ENCODE assay signal across 15 mouse cellular contexts in the genomic region with DNA sequence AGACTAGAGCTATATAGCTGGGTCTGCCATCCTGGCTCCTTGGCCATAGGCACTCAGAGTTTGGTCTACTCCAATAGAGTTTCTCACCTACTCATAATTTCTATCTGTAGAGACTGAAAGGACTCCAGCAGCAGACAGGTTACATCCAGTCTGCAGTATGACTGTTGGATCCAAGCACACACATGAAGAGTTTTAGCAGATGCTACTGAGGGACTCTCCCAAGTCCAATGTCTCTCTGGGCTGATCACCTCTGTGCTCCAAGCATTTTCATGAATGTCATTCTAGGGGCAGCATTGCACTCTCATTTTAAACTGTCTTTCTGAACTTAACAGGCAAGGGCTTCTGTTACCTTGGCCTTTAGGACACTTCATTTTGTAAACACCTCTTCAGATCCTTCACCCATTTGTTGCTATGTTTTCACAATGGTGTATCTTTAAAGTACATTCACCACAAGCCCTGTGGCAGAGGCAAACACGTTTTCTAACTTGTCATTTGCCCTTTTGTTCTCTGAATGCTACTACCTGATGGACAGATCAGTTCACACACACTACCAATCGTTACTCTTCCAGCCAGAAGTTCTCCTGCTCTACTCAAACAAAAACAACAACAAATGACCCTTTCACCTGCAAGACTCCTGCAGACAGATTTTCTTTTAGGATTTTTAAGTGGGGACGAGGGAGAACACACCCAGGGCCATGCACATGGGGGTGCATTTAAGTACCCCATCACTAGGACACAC.
"Had no signal": no experiment of that assay in that cellular context is flagged by ENCODE, and none has a peak within 500 bp of the region (broad histone marks: within the 10 kb centered on the region; RNA-seq: fewer than 3 reads in every experiment).

No protein-coding gene starts in this region.

- H3K4me2 ChIP-seq: limb, embryonic 15.5 days; midbrain, embryonic 15.5 days; neural tube, embryonic 13.5 days had no signal

- H3K36me3 ChIP-seq: limb, embryonic 15.5 days; midbrain, embryonic 15.5 days; neural tube, embryonic 13.5 days had no signal

- H3K27ac ChIP-seq: kidney, postnatal 0 days; midbrain, embryonic 15.5 days had no signal

- H3K9ac ChIP-seq: limb, embryonic 15.5 days; midbrain, embryonic 15.5 days; neural tube, embryonic 13.5 days had no signal

- H3K9me3 ChIP-seq: limb, embryonic 15.5 days; midbrain, embryonic 10.5 days; midbrain, embryonic 15.5 days; neural tube, embryonic 13.5 days had no signal

- DNase-seq: kidney, adult 11 months; kidney, adult 9 months; kidney, postnatal 36 days; layer of hippocampus, adult 9-11 months; layer of hippocampus, postnatal 36 days; lung, adult 18-20 months; retina, postnatal 1 day; right cerebral cortex, postnatal 4 days; spleen, adult 18-20 months; thymus, postnatal 14 days had no signal

- ATAC-seq: midbrain, embryonic 15.5 days had no signal

- H3K27me3 ChIP-seq: limb, embryonic 15.5 days; midbrain, embryonic 15.5 days; neural tube, embryonic 13.5 days had no signal

- H3K4me3 ChIP-seq: limb, embryonic 15.5 days; midbrain, embryonic 10.5 days; midbrain, embryonic 15.5 days; neural tube, embryonic 13.5 days had no signal
